Mouse (Mus musculus): ENCODE measurements at regions not wholly inside any gene's neighbourhood (a gene's known extent, or its start where the extent isn't known, plus 50 kb on each side); places are given as distances from the start of the nearest gene placed in this dataset.
A peak's percentile ranks its signal among the peaks of the same experiment; 100 is the strongest.

GRCm38 (mm10) chr12:107060514-107060913, 427.9 kb upstream of the 3110018I06Rik start:
- DNase-seq (ENCODE audit: extremely low read depth, insufficient read length, low spot score): no peak

DNA sequence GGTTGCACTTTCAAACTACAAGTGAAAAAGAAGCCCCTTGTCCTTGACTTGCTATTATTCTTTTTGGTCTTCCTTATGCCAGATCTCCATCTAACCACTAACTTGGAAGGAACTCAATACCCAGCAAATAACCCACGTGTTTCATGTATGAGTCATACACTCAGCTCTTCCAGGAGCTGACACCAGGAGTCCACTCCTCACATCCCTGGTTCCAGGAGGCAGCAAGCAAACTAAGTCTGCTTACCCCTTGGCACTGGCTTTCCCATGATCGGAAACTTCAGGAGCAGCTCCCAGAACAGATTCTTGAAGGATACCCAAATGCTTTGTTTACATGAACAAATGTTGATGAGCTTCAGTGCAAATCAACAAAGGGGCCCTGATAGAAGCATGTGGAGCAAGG, 421.1 kb upstream of the 3110018I06Rik start:
- peak; percentile 61 for DNase-seq (ENCODE audit: extremely low read depth, insufficient read length, low spot score)

DNA sequence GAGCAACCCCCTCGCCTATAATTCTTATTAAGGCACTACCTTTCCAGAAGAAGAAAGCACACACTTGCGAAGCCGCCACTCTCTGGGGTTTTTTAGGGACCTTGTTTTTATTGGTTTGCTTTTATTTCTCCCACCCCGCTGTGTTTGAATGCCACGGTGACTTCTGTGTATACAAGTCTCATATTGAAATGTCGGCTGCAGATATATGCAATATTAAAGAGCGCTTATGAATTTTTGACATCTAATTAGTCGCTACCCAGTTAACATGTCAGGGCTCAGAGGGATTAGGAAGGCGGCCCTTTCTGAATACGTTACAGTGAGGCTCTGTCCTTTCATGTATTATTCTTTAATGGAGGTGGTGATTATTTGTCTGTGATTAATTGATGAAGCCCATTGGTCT, 405.9 kb upstream of the 3110018I06Rik start:
- no peak for DNase-seq (ENCODE audit: extremely low read depth, insufficient read length, low spot score)

DNA sequence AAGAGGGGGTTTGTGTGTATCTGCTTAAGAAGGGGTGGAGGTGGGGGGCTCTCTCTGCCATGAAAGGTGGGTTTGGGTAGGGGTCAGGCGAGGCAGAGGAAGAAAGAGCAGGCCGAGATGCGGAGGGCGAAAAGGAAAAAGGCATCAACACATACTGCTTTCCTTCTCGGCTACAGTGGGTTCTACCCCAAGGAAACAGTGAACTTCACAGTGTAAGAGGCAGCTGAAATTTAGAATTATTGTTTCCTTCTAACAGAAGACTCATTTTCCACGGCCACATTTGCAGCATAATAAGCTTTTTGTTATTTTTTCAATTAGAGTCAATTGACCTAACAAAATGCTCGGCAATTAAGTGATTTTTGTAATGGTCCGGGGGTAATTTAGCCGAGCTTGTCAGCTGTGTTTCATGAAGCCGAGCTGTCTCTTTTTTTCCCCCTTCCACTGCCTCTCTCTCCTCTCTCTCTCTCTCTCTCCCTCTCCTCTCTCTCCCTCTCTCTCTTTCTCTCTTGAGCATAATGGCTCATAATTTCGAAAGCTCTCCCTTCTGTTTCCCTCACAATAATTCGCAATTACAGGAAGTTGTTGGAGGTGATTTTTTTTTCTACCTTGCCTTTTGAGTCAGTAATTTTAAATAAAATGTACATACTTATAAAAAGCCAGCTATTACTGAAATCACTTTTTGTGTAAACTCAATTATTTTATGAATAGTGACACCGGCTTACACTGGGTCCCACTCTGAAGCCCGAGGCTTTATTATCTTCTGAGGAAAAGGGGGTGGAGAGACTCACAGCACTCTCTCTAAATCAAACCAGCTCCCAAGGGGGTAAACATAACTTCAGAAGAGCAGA, 403.1 kb upstream of the 3110018I06Rik start:
- no peak for DNase-seq (ENCODE audit: extremely low read depth, insufficient read length, low spot score)

GRCm38 (mm10) chr12:107085906-107086655, 402.4 kb upstream of the 3110018I06Rik start:
- no peak for DNase-seq (ENCODE audit: extremely low read depth, insufficient read length, low spot score)

GRCm38 (mm10) chr12:107092151-107092550, 396.3 kb upstream of the 3110018I06Rik start:
- no peak for DNase-seq (ENCODE audit: extremely low read depth, insufficient read length, low spot score)

- DNase-seq (ENCODE audit: extremely low read depth, insufficient read length, low spot score): no peak
These were observed 395.1 kb upstream of the 3110018I06Rik start for GRCm38 (mm10) chr12:107093326-107093725.

GRCm38 (mm10) chr12:107095409-107095808, 393.0 kb upstream of the 3110018I06Rik start:
- no peak for DNase-seq (ENCODE audit: extremely low read depth, insufficient read length, low spot score)

DNA sequence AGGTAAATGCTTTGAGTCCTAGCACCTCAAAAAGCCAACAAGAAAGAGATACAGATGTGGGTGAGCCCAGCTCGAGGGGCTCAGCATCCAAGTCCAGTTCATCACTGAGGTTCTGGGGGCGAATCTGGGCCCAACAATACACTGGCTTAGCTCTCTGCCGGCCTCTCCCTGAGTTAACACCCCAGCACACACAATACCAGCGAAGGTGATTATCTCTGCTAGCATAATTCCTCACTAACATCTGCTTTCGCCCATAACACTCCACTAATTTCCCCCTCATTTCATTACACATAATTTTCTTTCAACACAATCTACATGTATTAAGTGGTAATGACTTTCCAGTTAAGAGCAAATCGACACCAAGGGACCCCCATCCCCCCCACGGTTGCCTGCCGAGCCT, 383.9 kb upstream of the 3110018I06Rik start:
- DNase-seq (ENCODE audit: extremely low read depth, insufficient read length, low spot score): no peak

DNA sequence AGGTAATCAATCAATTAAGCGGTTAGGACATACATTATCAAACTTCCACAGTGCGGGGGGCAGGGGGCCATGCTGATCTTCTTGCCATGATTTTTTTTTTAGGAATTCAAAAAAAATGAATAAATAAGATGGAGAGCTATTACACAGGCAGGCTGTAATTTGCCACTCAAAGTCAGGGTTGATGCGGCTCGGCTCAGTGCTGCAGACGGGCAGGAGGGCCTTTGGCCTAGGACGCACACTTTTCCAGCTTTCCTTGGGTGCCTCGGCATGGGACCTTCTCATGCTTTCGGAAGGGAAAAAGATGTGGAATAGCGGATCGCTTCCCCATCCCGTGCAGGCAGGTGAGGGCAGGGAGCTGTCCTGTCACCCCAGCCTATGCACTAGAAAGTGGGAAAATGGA, 383.4 kb upstream of the 3110018I06Rik start:
- no peak for DNase-seq (ENCODE audit: extremely low read depth, insufficient read length, low spot score)

- no peak for DNase-seq (ENCODE audit: extremely low read depth, insufficient read length, low spot score)
These were observed 376.3 kb upstream of the 3110018I06Rik start for GRCm38 (mm10) chr12:107111908-107112770.

DNA sequence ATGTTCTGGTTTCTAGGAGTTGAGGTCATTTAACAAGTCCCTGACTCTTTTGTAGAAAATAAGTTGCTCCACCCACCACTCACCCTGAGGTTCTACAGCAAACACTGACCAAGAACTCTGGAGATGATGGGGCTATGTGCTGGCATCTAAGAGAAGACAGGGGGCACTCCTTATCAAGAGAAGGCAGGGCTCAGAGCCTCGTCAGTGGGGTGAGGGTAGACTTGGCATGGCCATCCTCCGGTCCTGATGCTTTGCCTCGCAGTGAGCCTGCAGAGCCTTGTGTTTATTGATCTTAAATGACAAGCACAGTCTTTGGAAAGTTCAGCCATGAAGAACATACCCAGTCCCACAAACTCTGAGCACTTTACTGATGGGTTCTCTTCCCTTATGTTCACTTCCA, 370.1 kb upstream of the 3110018I06Rik start:
- DNase-seq (ENCODE audit: extremely low read depth, insufficient read length, low spot score): no peak

DNA sequence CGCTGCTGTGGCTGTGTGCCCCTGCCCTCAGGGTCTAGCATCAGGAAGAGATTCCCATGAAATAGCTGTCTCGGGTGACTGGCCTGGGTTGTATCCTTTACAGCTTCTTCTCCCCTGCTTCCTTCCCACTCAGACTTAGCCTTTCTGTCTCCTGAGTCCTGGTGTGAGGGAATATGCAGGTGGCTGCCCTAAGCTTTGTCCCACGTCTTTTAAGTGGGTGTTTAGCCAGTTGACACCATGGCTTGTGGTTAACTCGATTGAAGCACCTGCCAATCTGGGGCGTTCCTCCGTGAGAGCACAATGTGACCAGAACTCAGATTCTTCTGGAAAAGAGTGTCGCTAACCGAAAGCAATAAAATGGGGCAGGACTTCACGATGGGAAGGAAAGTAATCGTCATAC, 369.4 kb upstream of the 3110018I06Rik start:
- DNase-seq (ENCODE audit: extremely low read depth, insufficient read length, low spot score): no peak

- no peak for DNase-seq (ENCODE audit: extremely low read depth, insufficient read length, low spot score)
These were observed 367.8 kb upstream of the 3110018I06Rik start for GRCm38 (mm10) chr12:107120486-107121186.

DNA sequence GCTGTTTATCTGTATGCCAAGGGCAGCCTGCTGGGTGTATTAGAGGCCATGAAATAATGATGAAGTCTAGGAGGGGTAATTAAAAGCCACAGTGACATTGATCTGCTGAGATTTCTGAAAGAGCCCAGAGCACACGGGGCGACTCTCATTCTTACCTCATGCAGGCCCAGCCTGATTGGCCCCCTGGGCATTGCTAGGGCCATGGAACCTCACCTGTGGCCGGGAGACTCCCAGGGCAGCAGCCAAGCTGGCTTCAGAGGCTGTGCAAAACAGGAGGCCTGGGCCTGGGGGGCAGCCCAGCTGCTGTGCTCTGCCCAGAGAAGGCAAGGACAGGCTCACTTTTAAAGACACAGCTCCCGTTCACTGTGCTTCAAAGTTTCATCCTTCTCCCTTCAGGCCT, 366.4 kb upstream of the 3110018I06Rik start:
- no peak for DNase-seq (ENCODE audit: extremely low read depth, insufficient read length, low spot score)

GRCm38 (mm10) chr12:107123661-107124060, 364.8 kb upstream of the 3110018I06Rik start:
- no peak for DNase-seq (ENCODE audit: extremely low read depth, insufficient read length, low spot score)

- DNase-seq (ENCODE audit: extremely low read depth, insufficient read length, low spot score): no peak
These were observed 364.1 kb upstream of the 3110018I06Rik start for GRCm38 (mm10) chr12:107124263-107124885.

DNA sequence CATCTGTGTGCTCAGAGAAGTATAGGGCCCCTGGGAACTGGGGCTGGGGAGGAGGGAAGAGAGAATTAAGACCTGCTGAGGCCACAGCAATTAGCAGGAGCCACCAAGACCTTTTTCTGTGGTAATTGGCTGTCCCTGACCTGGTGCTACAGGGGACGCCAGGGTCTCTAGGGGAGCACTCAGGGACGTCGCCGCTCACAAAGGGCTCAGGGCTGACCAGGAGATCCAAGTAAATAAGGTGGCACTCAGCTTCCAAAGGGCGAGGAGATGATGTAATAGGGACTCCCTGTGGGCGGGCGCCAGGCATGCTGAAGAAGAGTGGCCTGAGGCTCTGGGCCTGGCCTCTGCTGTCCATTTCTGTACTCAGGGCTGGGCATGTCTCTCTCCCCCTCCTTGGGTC, 363.2 kb upstream of the 3110018I06Rik start:
- no peak for DNase-seq (ENCODE audit: extremely low read depth, insufficient read length, low spot score)

GRCm38 (mm10) chr12:107126056-107126455, 362.4 kb upstream of the 3110018I06Rik start:
- no peak for DNase-seq (ENCODE audit: extremely low read depth, insufficient read length, low spot score)

DNA sequence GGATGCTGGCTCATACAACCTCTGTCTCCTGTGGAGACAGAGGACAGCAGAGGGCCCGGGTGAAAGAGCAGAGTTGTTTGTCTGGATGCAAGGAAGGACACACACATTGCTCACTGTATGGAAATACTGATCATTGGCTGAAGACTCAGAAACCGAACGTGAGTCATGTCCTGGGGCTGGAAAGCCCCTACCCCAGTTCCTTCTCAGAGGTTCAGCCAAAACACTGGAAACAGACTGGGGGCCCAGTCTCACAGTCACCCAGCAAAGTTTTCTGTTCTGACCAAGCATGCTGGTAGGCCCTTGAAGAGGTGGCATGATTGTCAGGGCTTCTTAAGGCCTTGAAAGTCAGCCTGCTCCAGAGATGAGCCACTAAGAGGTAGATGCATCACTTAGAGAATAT, 360.8 kb upstream of the 3110018I06Rik start:
- no peak for DNase-seq (ENCODE audit: extremely low read depth, insufficient read length, low spot score)

All from 3134 (cell line).